Mouse (Mus musculus) induced T-regulatory cell, adult 2 months (primary cell): Measurements from ENCODE around the gene Frs3.

ENCODE experiments used
- DNase-seq: peaks from one replicate; pipeline ENCODE4 v3.0.0-alpha.2; 2012; ENCODE audit warnings: low read depth

The Frs3 gene

DNA sequence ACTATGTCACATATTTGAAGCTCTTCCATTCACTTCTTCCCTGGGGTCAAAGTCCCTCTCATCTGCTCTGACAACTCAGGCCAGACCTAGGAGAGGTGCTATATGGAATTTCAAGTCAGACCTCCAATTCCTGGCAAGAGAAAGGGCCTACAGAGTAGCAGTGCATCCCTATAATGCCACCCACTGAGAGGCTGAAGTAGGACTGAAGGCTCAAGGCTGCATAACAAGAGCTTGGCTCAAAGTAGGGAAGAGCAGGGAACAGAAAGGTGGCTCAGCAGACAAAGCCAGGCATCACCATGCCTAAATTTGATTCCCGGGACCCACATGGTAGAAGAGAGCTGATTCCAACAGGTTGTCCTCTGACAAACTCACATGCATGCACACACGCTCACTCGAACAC, 2.8 kb downstream of the Frs3 start:
- no peak for DNase-seq

DNA sequence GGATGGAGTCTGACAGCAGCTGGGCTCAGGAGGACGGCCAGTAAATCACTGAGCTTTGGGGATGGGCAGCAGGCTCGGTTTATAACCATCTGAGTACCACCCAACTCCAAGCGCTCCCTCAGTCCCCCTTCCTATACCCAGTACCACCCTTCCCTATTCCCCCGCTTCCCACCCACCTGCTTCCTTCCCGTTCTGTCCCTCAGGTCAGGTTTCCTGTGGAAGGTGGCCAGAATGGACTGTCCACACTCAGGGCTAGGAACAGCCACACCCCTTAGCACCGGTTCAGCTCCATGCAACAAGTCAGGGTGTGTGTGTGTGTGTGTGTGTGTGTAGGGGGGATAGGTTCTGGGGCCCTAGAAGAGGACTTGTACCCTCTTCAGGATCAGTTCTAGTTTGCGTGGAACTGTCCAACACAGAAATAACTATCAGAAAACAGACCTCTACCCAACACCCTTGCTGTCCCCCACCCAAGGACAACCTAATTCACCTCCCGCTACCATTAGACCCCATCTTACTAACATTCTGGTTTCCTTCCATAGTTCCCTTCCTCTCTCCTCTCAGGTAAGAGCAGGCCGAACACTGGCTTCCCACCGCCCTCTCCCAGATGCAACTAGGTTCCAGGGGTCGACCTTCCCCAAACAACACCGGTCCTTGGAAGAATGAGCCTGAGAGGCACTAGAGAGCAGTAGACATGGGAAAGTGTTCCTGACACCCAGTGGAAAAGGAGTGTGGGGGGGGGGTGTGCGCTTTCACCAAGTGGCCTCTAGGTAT, 5.0 kb downstream of the Frs3 start:
- no peak for DNase-seq

DNA sequence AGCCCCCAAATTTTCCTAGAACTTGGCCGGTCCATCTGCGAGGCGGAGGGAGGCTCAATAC, 5.4 kb downstream of the Frs3 start, which contains the start of gene Gm21981:
TSS of gene Gm21981 (minus strand) at position 14 of the 61 bp plus-strand sequence.
- DNase-seq = no peak

DNA sequence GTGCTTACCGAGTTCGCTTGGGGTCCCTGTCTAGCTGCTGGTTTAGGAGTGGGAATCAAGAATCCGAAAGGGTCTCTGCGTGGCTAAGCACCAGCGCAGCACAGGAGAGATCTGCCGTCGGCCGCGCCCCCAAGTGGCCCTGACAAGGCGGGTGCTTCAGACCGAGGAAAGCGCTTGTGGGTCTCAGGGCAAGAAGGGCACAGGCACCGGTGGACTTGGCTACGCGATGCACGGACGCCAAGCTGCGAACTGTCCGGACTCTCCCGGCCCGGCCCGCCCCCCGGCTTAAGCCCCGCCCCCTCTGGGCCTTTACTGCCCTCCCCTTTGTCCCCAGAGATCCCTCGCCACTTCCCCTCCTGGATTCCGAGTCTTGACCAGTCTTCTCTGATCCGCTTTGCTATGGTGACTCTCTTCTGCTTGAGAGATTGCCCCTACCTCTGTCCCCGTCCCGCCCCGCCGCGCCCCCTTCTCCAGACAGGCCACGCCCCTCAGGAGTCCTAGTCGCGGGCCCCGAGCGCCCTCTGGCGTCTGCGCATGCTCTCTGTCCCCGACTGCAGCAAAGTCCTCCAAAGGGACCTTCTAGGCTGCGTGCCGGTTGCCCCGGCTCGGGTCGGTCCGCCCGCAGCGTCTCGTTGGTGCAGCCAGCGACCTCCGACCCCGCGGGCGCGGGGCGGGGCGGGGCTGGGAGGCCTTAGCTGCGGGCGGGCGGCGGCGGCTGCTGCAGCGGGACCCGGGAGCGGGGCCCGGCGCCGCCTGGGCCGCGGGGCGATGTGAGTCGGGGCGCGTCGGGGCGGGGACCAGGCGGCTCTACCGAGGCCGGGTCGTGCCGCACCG, 5.9 kb downstream of the Frs3 start, which contains the start of gene Prickle4:
TSS of gene Prickle4 (minus strand) at position 234 of the 834 bp plus-strand sequence.
- peak; percentile 96 for DNase-seq

DNA sequence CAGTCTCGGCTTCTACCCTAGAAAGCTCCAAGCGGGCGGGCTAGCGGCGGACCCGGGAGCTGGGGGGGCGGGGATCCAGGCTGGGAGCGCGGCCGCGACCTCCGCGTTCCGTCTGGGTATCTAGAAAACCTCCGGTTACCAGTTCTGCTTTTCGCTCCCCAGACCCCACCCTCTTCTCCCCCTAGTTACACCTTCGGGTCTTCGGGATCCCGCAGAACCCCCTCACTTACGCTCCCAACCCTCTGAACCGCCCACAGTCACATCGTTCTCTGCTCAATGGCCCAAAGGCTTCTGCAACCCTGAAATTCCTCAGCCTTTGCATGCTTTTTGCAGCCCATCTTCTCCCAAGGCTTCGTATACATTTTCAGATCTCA, 6.5 kb downstream of the Frs3 start:
- DNase-seq = no peak

DNA sequence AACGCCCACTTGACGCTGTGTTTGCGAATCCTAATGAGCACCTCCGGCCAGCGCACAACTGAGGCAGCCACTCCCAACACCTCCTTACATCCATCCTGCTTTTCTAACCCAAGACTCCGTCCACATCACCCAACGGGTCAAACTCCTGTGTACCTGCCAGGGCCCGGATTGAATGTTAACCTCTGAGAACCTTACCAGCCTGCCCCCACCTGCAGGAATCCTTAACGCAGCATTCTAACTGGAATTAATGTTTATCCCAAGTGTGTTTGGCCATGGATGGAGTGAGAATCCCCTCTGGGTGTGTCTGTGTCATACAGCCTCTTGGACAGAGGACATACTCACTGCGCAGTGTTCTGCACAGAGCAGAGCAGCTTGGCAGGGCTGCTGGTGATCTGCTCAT, 9.3 kb downstream of the Frs3 start:
- DNase-seq = no peak

DNA sequence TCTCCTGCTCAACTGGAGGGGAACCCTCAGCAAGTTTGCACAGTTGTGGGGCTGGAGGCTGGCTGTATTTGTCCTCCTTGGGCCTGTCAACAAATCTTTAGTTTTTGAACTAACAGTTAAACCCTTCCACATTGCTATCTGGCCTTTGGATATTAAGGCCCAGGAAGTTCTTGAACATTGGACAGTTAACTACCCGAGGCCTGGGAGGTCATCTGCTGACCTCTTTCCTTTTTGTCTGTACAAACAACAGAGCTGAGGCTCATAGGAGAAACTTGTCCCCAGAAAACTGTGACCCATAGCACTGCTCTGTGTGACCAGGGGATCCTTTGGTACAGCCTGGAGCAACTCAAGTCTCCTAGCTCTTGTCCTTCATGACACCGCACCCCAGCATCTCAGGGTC, 10.2 kb downstream of the Frs3 start:
- no peak for DNase-seq

DNA sequence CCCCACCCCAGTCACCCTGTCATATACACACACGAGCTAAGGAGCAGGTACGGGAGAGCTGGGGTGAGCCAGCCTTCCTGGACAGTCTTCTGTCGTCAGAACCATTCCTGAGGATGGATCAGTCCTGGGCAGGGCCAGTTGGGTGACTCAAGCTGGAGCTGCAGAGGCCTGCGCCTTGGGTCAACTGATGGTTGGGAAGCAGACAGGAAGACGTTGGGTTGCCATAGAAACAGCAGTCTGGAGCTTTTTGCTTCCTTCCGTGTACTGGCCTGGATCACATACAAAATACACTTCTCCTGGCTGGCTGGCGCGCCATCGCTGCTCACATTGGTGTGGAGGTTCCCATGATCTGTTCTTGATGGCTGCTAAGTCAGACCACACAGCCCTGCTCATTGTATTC, 13.0 kb downstream of the Frs3 start:
- DNase-seq = no peak

DNA sequence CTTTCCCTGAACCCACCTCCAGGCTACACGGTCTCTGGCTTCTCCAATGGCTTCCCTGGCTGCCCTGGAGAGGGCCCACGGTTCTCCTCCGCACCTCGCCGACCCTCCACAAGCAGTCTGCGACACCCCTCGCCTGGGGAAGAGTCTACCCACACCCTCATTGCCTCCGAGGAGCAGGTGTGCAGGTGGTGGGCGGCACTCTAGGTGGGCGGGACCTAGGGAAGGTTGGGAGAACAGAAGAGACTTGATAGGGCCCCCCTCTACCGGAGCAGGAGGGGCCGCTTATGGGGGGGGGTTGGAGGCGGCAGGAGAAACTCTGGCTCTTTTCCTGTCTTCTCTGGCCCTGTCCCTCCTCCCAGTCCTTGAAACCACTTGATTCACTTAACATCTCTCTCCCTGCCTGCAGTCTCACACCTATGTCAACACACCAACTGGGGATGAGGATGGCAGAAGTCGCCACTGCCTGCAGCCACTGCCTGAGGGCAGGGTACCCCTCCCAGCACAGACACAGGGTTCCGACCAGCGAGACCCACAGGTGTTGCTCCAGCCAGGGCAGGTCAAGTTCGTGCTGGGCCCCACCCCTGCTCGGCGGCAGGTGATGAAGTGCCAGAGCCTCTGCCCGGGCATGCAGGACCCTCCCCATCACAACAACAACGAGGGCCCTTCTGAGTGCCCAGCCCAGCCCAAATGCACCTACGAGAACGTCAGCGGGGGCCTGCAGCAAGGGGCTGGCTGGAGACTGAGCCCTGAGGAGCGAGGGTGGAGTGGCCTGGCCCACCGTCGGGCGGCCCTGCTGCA, 13.9 kb downstream of the Frs3 start:
- DNase-seq = no peak

DNA sequence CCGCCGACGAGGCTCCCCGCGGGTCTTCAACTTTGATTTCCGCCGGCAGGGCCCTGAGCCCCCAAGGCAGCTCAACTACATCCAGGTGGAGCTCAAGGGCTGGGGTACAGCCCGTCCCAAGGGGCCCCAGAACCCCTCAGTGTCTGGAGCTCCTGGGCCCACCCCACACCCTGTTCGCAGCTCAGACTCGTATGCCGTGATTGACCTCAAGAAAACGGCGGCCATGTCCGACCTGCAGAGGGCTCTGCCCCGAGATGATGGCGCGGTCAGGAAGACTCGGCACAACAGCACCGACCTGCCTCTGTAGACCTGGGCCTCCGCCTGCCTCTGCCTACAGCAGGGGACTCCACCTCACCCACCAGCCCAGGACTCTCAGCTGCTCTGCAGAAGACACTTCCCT, 14.7 kb downstream of the Frs3 start:
- no peak for DNase-seq

DNA sequence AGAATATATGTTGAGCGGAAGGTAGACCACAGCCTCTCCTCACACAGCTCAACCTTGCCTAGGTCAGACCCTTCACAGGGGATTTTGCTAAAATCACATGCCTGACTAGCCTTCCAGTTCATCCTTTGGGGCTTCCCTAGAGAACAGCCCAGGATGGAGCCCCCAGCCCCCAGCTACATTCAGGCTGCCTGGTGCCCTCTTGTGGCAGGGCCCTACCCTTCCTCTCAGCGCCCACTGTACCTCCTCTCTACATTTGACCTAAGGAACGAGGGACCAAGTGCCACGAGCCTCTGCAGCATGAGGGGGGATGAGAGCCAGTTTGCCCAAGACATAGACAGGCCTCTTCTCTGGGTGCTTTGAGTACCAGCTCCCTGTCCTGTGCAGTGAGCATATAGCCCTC, 15.9 kb downstream of the Frs3 start:
- DNase-seq = no peak

DNA sequence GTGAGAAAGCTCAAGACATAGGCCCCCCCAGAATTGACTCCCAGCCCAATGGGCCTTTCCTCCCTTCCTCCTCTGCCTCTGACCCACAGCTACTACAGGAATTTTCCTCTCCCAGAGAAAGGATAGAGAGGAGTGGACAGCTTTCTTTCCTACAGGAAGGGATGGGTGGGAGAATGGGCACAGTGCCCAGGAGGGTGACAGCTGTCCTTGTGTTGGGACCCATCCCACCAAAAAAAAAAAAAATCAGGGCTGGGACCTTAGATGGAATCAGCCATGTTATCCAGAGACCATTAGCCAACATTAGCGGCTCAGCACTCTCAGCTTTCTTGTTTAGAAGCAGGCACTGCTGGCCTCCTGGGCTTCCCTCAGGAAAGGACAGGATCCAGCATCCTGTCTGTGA, 17.4 kb downstream of the Frs3 start:
- DNase-seq = no peak

DNA sequence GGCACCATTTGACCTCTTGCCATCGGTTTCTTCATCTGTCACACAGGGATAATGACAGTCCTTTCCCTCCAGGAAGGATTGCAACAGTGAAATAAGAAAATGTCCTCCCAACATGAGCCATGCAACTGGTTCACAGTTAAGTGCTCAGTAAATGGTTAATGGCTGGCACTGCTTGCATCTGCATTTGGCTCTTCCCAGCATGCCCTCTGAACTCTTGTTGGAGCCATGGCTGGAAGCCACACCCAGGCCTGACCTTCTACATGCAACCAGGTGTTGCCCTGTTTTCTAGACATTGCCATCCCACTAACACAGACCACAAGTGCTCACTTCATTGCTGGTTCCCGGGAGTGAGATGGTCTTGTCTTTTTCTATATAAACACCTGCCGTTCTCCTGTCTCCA, 19.1 kb downstream of the Frs3 start:
- no peak for DNase-seq

DNA sequence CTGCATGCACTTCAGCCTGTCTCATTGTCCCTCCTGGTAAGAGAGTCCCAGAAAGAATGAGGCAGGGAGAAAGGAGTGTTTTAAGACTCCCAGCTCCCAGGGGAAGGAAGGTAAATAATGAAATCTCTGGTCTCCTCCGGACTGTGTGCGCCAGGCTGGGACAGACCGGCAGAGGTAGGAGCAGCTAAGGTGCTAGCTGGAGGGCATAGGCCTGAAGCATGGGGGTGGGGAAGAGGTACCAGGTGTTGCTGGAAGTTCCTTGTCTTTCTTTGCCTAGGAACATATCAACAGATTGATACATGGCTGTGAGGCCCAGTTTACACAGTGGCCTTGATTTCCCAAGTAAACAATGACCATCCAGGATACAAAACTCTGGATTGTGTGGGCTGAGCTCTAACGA, 20.1 kb downstream of the Frs3 start:
- DNase-seq = no peak

DNA sequence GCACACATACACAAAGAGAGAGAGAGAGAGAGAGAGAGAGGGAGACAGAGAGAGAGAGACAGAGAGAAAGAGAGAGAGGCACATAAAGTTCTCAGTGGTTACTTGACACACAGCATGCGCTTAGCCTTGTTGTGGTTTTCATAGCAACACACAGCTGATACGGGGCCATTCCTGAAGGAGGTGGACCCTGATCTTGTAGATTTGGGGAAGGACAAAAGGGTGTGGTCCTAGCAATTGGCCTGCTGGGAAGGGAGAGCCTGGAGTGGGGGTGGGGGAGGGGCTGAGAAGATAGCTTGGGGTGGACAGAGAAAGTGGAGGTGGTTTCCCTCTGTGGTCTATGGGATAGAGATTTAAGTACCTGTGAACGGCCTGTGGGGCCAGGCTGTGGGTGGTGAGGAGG, 21.2 kb downstream of the Frs3 start:
- no peak for DNase-seq

DNA sequence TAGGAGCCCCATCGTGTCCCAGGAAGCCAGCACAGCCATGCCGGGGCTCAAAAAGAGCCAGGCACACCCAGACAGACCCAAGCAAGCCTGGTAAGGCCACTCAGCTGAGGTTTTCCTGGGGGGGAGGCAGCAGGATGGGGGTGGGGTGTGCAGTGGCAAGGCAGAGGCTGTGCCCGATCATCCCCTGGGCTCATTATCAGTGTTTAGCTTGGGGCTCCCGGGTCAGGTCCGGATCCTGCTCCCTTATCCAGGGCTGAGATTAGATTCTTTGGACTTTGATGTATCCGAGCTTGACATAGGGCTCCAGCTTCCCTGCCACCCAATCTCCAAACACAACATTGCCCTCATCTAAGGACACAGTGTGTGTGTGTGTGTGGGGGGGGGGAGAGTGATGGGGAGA, 23.1 kb downstream of the Frs3 start:
- DNase-seq = no peak

DNA sequence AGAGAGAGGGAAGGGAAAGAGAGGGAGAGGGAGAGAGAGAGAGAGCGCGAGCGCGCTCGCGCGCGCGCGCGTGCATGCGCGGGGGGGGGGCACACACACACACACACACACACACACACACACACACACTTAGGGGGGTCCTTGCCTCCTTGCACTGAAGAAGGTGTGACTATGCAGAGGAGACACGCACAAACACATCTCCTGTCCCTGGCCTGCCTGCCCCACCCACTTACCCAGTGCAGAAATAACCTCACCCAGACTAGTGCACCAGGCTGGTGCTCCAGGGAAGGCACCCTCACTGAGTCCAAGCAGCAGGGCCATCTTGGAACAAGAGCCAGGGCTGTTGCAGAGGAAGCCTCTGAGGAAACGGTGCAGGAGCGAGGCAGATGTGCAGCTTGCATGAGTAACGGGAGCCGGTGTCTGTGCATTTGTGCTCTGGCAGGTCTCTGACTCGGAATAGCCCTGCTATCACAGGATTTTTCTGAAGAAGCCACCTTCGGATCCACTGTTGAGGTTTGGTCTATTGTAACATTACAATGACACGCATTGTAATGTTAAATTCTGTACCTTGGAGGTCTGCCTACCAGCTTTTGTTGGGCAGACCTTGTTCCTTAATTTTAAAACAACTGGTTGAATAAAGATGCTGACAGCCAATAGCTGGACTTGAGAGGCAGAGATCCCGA, 24.2 kb downstream of the Frs3 start:
- DNase-seq = no peak

DNA sequence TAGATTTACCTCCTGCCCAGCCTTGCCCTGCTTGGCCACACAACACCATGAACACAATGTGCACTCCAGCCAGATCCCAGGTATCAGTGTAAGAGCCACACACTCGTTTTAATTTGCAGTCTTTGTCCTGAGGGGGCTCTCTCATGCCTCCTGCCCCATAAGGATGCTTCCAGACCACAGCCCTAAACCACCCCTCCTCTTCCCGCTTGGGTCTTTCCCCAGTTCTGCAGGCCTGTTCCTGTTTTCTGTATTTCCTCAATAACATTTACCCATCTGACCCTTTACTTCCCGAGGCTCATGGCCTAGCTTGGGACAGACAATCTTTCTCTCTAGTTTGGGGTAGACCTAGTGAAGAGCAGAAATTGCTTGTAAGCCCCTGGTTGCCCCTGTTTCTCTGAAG, 26.2 kb downstream of the Frs3 start:
- DNase-seq = no peak

DNA sequence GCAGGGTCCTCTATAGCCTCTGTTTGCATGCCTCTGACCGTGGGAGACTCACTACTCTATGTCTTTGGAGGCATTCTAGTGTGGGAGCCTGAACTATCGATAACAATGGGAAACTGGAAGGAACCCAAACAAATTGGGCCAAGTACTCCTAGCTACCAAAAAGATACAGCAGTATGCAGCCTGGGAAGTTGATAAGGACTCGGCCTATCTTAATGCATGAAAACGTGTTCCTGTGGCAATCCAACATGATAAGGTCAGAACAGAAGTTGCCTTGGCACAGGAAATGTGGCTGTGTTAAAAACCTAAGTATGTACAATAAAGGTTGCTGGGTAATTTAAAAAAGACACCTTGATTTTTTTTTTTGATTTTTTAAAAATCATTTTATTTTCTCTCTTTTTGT, 32.4 kb downstream of the Frs3 start:
- no peak for DNase-seq

DNA sequence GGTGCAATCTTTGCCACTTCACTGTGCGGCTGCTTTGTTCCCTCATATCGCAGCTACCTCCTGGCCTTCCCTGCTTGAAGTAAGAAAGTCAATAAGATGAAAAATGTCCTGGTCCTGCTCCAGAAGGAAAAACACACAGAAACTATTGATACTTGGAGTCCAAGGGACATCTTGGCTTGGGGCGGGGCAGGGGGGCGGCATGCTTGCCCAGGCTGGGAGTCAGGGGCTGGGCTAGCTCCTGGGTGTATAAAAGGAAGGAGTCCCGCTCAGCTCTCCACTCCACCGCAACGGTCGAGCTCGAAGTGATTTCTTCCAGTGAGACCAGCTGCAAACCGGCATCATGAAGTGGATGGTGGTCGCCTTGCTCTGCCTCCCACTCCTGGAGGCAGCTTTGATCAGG, 37.7 kb downstream of the Frs3 start, which contains the start of gene Pgc:
TSS of gene Pgc (plus strand) at position 277 of the 400 bp plus-strand sequence.
- DNase-seq = no peak

DNA sequence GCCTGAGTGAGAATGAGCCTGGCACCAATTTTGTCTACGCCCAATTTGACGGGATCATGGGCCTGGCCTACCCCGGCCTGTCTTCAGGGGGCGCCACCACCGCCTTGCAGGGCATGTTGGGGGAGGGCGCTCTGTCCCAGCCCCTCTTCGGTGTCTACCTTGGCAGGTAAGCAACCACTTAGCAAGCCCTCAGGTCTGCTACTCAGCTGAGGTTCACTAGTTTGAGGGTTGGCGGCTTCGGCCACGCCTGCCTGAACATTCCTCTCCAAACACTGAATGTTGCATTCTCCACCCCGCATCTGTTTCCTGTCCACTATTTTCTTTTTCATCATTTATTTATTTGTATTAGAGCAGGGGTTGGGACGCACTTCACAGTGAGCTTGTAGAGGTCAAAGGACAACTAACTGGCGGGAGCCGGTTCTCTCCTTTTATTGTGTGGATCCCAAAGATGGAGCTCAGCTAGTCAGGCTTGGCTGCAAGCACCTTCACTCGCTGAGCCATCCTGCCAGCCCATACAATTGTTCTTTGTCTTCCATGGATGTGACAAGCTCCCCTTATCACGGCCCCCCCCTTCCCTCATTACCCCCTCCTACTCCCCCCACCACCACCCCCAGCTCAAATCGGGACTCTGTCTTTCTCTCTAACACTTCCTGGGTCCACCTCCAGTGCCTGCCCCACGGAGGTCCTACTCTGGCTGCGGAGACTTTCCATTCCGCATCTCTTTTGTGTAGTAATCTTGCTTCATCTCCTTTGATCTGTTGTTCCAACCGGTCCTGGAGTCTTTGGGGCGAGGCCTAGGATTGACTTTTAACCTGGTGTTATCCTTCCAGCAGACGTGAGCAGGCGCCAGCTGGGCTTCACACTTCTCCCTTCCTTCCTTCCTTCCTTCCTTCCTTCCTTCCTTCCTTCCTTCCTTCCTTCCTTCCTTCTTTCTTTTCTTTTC, 42.1 kb downstream of the Frs3 start:
- DNase-seq = no peak
